Mouse (Mus musculus) heart, embryonic 16.5 days (tissue): ENCODE data around the gene Adgrg2. TPM values are rescaled to one million over a fixed set of nuclear protein-coding genes. Genes with fewer than 3 reads are reported as not detected.

Experiments
- ATAC-seq: fragments of 200-750 bp; cut with Nextera tagmentation; replicated peaks from 2 replicates; pipeline ENCODE4 v1.8.0; 2017; ENCODE audit warnings: moderate number of reproducible peaks; ENCODE audit not compliant: insufficient read depth, low FRiP score; ENCODE audit errors: extremely low read depth
- H3K27ac ChIP-seq: fragments of 300-500 bp; sonication (generic); 2 replicates; pipeline ENCODE4 v1.5.1; 2014; ENCODE audit warnings: mild to moderate bottlenecking, low read length, control low read depth, moderate library complexity
- H3K27me3 ChIP-seq: fragments of 300-500 bp; sonication (generic); 2 replicates; pipeline ENCODE4 v1.6.1; 2014; ENCODE audit warnings: low read length, mixed read lengths; ENCODE audit not compliant: control insufficient read depth, insufficient read depth
- H3K36me3 ChIP-seq: fragments of 300-500 bp; sonication (generic); 2 replicates; pipeline ENCODE4 v1.6.1; 2014; ENCODE audit not compliant: control insufficient read depth, insufficient read depth
- H3K4me1 ChIP-seq: fragments of 300-500 bp; sonication (generic); 2 replicates; pipeline ENCODE4 v1.6.1; 2014; ENCODE audit warnings: low read length, mixed read lengths; ENCODE audit not compliant: control insufficient read depth, insufficient read depth
- H3K4me2 ChIP-seq: fragments of 300-500 bp; sonication (generic); 2 replicates; pipeline ENCODE4 v1.6.1; 2014; ENCODE audit warnings: low read depth, mild to moderate bottlenecking, control low read depth, low read length
- H3K4me3 ChIP-seq: fragments of 300-500 bp; sonication (generic); 2 replicates; pipeline ENCODE4 v1.5.1; 2014; ENCODE audit warnings: mild to moderate bottlenecking, control low read depth, low read length
- H3K9ac ChIP-seq: fragments of 300-500 bp; sonication (generic); 2 replicates; pipeline ENCODE4 v1.6.1; 2014; ENCODE audit warnings: low read length, control low read depth
- H3K9me3 ChIP-seq: fragments of 300-500 bp; sonication (generic); replicated peaks from 2 replicates; pipeline ENCODE4 v1.6.1; 2016; ENCODE audit warnings: low read length; ENCODE audit not compliant: control insufficient read depth
- WGBS: fragments of 180-500 bp; shearing (Covaris S2); extraction: QIAGEN DNeasy Blood & Tissue Kit; methylation state at CpG from one replicate; pipeline ENCODE4 v1.1.7; 2014; 5-methylcytosine and 5-hydroxymethylcytosine counted together
- polyA plus RNA-seq: library from polyadenylated mRNA; unstranded; fragments of >200 nt; fragmentation: Nextera tagmentation; extraction: Ambion mirVana; gene quantifications from 2 replicates; pipeline ENCODE4 v1.2.1, GENCODE M21; 2015

The Adgrg2 gene
- polyA plus RNA-seq, 1 experiment from 2014 or later: 1.8 TPM

GRCm38 (mm10) chrX:160542772-160543171 lies 152.3 kb downstream of the Adgrg2 start:
- ATAC-seq: no peak
- Histone ChIP-seq H3K9me3 (no peaks in the 10 kb centered on the region), H3K4me3 (no peak overlapping the region), H3K9ac (no peak overlapping the region), H3K36me3 (no peaks in the 10 kb centered on the region; the same call in 1 of the 2 replicates), H3K4me1 (no peaks in the 10 kb centered on the region), H3K27me3 (no peaks in the 10 kb centered on the region), H3K27ac (no peak overlapping the region), H3K4me2 (no peak overlapping the region)
- WGBS: 40% methylated on average over 2 of the region's 2 CpGs

Other genes with a start within 250 kb of the Adgrg2 start
- gene Phka2, start 111.5 kb downstream of the Adgrg2 start, polyA plus RNA-seq: 20.0 and 23.8 TPM in 2 replicates